Mouse (Mus musculus): ENCODE results near the gene Ccdc85c.

DNA sequence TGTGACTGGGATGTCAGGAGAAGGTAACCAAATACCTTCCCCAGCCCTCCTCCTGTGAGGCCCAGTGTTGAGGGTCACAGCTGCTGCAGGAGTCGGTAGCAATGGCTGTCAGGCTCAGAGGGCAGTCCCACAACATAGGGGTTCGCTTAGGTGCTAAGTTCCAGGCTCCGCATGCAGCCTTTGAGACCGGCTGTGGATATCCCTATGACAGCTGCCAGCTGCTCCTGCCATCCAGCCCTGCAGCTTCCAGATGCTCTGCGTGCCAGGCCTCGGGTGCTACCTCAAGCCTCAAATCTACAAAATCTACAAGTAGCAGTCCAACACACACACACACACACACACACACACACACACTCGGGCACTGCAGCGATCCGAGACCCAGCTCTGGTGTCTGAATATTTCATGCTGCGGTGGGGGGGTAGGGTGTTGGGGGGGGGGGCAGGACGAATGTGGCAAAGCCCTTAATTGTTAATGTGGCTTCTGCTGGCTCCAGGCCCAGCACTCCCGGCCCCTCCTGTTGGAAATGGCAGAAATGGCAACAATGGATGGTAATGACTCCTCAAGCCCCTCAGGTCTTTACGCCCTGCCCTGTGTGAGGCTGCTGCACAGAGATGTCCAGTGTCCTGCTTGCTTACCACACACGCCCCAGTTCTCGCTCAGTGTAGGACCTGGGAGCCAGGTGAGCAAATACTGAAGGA is 3.1 kb upstream of the Ccdc85c start:
- TF ChIP-seq POLR2A (IDR thresholded peaks at IDR 0.05; ENCODE audit: borderline replicate concordance, insufficient read depth, low read length) (no peak), CTCF (IDR thresholded peaks at IDR 0.05; ENCODE audit: borderline replicate concordance, insufficient read depth, low read depth, low read length) (no peak)

Data from cerebellum, adult 2 months (tissue).